Mouse (Mus musculus): ENCODE results near the gene Hoxa10.

Hoxa10 gene

GRCm38 (mm10) chr6:52240389-52241000 lies at the start of gene Hoxa10:
Hoxa10 (minus strand) TSS chr6:52240854.
- in situ Hi-C loops (cut with MboI, MseI), result loop anchor here (10.0 kb wide), 1 partner anchor 1066 kb away; no protein-coding TSS in a partner anchor

DNA sequence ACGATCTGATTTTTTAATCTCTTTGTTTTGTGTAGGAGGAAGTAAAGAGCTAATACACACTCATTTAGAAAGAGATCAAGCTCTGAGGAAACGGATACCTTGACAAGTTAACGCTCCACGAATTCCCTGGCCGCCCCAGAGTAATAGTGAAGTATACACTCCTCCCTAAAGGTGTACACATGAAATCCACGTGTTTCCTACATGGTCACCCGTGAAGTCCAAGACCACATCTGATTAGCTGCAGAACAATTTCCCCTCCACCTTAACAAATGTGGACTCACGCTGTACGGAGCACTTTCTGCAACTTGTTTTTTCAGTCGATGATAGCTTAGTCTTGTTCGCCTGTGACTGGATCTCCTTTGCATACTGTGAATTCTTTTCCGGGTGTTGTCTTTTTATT lies 49.5 kb upstream of the Hoxa10 start:
- in situ Hi-C loops (cut with MboI, MseI), result no loop called here

DNA sequence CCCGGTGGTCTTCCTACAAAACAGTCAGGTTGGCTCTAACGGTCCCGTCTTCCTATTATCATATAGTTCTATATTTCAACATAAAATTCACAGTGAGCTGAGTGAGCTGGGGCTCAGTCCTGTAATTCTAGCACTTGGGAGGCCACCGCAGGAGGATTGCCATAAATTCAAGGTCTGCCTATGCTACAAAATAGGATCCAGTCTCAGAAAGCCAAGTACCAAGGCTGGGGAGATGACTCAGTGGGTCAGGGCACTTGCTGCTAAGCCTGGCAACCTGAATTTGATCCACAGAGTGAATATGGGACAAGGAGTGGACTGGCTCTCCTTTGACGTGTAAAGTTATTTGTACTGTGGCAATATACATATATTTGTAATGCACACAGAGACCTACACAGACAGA lies 43.2 kb upstream of the Hoxa10 start:
- in situ Hi-C loops (cut with MboI, MseI), result loop anchor here (10.0 kb wide), 1 partner anchor 541 kb away; no protein-coding TSS in a partner anchor

DNA sequence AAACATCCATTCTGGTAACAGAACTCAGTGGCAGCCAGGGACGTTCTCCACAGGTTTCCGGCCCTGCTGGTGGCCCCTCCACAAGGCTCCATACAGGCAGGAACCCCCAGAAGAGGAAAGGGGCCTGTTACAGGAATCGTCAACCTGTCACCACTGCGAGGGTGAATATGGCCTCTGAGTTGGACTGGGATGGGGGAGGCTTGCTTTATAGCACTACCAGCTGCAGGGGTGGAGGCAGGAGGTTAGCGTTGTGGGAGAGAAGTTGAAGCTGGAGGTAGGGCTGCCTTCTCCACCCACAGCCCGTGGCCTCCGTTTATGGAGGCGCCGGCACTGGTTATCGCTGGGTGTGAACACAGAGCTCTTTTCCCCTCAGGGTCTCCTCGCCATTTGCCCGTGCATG lies 40.4 kb upstream of the Hoxa10 start:
- in situ Hi-C loops (cut with MboI, MseI), result loop anchor here (10.0 kb wide), 1 partner anchor 544 kb away; no protein-coding TSS in a partner anchor

GRCm38 (mm10) chr6:52276920-52277319 lies 36.3 kb upstream of the Hoxa10 start:
- in situ Hi-C loops (cut with MboI, MseI), result loop anchor here (10.0 kb wide), 1 partner anchor 298 kb away; no protein-coding TSS in a partner anchor

GRCm38 (mm10) chr6:52276382-52276781 lies 35.7 kb upstream of the Hoxa10 start:
- in situ Hi-C loops (cut with MboI, MseI), result loop anchor here (10.0 kb wide), 1 partner anchor 298 kb away; no protein-coding TSS in a partner anchor

DNA sequence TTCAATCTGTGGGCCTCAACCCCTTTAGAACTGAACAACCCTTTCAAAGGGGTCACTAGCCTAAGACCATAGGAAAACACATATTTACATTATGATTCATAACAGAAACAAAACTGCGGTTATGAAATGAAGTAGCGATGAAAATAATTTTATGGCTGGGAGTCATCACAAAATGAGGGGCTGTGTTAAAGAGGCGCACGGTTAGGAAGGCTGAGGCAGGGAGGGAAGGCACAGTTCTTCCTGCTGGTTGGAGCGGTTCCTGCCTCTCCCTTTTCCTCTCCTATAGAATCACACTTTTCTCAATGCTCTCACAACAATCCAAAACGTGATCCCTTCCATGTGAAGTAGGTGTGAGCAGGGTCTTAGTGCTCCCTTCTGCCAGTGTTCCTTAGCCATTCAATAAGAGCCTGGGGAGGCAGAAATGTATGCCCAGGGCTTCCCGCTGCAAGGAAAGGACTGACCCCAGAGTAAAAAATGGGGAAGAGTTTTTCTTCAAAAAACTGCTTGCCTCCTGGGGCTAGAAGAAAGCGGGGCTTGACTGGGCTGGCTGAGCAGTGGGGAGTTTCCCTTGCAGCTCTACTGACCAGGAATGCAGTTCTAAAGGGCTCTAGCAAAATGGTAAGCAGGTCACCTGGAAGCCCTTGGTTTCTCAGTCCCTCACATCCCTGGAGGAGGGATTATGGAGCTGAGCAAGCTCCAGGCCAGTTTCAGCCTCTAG lies 35.1 kb upstream of the Hoxa10 start:
- in situ Hi-C loops (cut with MboI, MseI), result loop anchor here (10.0 kb wide), 1 partner anchor 299 kb away; no protein-coding TSS in a partner anchor

- in situ Hi-C loops (cut with MboI, MseI), result loop anchor here (10.0 kb wide), 1 partner anchor 300 kb away; no protein-coding TSS in a partner anchor
Measured at GRCm38 (mm10) chr6:52274576-52274975, 33.9 kb upstream of the Hoxa10 start.

DNA sequence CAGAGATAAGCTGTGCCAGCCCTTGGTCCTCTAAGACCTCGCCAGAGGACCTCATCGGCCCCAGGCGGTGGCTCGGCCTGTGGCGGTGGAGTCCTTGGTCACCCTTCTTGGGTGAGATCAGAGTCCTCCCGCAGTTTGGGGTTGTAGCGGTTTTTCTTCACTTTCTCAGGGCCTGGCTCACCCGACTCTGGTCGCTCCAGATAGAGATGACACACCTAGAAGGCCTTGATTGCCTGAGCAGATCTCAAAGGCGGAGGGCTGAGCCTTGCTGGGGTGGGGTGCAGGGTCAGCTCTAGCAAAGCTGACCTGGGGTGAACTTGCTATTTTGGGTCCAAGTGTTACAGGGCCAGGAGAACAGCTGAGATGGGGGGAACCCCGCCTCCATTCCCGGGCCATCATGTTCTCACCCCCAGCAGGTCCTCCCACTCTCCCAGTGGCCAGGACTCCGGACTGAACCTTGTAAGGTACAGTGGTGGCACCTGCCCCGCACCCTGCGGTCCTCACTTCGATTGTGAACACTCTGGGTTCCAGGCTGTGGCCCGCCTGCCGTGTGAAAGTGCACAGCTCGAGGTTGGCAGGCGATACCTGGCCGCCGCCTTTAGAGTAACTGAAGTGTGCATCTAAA lies 33.1 kb upstream of the Hoxa10 start:
- in situ Hi-C loops (cut with MboI, MseI), result loop anchor here (10.0 kb wide), 1 partner anchor 301 kb away; no protein-coding TSS in a partner anchor

- in situ Hi-C loops (cut with MboI, MseI), result loop anchor here (10.0 kb wide), 1 partner anchor 302 kb away; no protein-coding TSS in a partner anchor
Measured at GRCm38 (mm10) chr6:52272766-52273655, 32.4 kb upstream of the Hoxa10 start.

DNA sequence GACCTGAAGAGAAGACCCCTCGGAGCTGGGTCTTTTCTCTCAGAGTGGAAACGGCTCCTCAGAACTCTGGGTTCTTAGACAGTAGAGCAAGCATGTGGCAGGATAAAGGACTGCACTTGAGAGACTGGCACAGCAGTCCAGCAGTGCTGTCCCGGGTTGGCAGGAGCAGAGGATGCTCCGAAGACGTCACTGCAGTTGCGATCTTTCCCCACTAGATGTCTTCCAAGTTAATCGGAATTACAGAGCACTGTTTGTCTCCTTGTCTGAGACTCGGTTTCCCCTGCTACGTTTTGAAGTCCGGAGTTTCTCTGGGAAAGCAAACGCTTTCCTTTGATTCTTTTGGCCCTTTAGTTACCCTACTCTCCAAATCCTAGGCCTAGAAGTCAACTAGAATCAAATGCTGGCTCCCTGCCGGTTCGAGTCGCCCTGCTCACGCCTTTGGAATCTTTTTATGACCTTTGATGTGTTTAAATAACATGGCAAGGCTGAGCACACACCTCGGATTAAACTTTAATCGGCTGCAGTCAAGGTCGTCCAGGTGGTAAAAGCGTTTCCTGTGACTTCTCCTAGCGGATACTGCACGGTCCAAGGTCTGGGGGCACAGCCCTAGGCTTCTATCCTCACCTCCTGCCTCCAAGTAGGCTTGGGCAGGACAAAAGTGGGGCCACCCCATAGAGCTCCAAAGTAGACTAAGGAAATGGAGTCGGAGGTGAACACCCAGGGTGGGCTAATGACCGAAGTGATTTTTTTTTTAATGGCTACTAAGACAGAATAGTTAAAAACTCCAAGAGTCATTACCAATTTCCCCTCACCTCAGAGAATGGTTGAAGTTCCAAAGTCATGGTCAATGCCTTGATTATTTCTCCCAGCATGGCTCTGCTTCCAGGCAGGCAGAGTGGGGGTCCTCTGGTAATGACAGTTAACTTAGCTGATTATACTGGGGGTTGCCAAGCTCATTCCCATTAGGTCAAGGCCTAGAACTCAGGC lies 30.1 kb upstream of the Hoxa10 start:
- in situ Hi-C loops (cut with MboI, MseI), result loop anchor here (10.0 kb wide), 1 partner anchor 304 kb away; no protein-coding TSS in a partner anchor

DNA sequence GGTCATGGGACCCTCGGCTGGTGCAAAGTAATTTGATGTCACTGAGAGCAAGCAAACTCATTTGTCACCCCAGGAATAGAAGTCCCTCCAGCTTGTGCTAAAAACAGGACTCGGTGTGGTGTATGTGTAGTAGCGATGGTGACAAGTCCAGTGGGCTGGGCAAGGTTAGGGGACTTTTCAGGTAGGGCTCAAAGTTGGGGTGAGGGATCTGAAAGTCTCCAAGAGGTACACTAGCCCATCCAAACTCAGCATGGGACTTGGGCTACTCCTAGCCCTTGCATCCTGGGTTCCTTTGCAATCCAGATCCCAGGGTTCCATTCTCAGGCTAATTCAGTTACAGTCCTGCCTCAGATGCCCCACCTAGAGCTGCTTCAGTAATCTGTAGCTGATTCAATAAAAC lies 28.1 kb upstream of the Hoxa10 start:
- in situ Hi-C loops (cut with MboI, MseI), result no loop called here

GRCm38 (mm10) chr6:52268341-52268740 lies 27.7 kb upstream of the Hoxa10 start:
- in situ Hi-C loops (cut with MboI, MseI), result no loop called here

DNA sequence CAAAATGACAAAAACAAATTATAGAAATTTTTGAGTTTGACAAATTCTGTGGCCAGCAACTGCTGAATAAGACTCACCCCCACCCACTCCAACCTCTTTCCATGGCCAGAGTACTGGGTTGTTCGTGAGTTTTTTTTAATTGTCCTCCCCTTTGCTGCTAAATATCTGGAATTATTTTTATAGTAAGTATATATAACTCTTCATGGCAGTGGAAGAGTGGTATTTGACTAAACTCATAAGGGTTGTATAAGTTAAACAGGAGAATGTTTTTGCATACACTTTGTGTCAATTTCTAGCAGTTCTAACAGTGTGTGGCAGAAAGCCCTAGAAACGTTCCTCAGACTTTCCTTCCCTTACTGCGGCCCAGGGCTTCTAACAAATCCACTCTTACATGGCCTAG lies 27.0 kb upstream of the Hoxa10 start:
- in situ Hi-C loops (cut with MboI, MseI), result no loop called here

DNA sequence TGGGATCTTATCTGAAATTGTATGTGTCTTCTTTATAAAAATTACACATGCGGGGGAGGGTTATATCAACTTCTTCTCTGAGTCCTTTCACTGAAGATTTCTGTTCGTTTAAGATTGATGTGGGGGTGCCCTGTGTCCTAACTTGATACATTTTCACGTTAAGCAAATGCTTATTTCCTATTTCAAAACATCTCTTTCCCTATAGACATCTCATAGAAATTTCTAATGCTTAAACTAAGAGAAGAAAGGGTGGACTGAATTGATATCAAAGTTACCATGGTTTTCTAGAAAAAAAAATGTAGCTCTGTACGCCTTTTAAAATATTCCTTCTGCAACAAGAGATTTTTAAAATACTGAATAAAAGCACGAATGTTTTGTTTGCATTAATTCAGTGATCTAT lies 26.6 kb upstream of the Hoxa10 start:
- in situ Hi-C loops (cut with MboI, MseI), result no loop called here

DNA sequence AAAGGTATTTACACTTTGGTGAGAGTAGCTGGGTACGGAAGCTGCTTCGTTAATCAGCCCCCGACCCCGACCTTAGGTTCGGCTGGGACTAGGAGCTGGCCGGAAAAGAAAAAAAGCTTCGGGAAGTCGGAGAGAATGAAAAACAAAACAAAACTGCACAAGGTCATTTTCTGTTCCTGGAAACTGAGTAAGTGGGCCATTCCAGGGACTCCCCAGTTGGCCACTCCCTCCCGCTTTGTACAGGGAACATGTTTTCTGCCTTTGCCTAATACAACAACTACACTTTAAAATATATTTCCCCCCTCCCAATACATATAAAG lies 26.0 kb upstream of the Hoxa10 start:
- in situ Hi-C loops (cut with MboI, MseI), result no loop called here

DNA sequence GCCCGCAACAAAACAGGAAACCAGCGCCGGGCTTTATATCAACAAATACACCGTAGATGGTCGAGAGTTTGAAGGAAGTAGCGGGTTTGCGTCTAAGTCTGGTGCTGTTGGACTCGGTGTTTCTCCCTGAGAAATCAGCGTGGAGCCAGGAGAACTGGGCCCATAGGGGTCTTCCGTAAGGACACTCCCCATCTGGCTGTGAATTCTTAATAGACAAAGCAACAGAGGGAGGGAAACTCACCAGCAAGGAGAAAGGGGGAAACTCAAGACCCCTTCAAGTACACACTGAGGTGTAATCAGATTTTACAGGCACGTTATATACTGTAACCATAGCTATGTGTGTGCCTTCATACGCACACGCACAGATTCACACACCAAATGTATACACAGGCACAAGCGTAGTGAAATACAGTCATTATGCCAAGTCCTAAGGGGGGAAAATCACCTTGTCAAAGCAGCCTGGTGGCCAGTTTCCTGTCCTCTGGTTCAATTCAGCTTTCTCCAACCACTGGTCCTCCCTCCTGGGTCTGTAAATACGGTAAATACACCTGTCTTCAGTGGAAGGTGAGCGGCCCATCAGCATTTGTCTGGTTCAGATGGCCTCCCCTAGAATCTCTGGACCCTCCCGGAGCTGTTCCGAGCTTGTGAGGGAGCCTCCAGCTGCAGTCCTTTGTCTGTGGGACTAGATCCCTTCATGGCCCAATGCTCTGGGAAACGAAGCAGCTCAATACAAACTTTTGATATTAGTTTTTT lies 25.4 kb upstream of the Hoxa10 start:
- in situ Hi-C loops (cut with MboI, MseI), result no loop called here

- in situ Hi-C loops (cut with MboI, MseI), result no loop called here
Measured at GRCm38 (mm10) chr6:52265306-52265912, 24.8 kb upstream of the Hoxa10 start.

All from regulatory T cell (primary cell).